ENCODE assay signal across 8 mouse cellular contexts in genomic region chr12:24758374-24758773, GRCm38 (mm10). TPM values are rescaled to one million over a fixed set of nuclear protein-coding genes. Genes with fewer than 3 reads are reported as not detected.
DNase-seq lines count a peak whose midpoint lies in the region; ATAC-seq and TF ChIP-seq lines count a peak whose summit lies in the region.

No protein-coding gene starts in this region.

- no peaks in the 10 kb centered on the region for H3K9me3 ChIP-seq in kidney, postnatal 0 days (replicated peaks; ENCODE audit: low read length)
- H3K9me3 ChIP-seq in forebrain, postnatal 0 days (ENCODE audit: low read length): no peaks in the 10 kb centered on the region
- H3K9me3 ChIP-seq in limb, embryonic 11.5 days (ENCODE audit: control insufficient read depth, low read length): no peaks in the 10 kb centered on the region

- DNase-seq in kidney, postnatal 0 days (ENCODE audit: low spot score): peak; percentile 19
- DNase-seq in kidney, adult 2 months: no peak
- DNase-seq in brain, embryonic 14.5 days (ENCODE audit: low read depth): peak; percentile 63
- DNase-seq in forebrain, postnatal 0 days: peak; percentile 39
- peak; percentile 43 for DNase-seq in limb, embryonic 11.5 days (ENCODE audit: low spot score)
- no peak for DNase-seq in ovary, postnatal 36 days (ENCODE audit: low spot score)

- H3K27ac ChIP-seq in kidney, postnatal 0 days: no peak overlapping the region
- H3K27ac ChIP-seq in kidney, adult 2 months (ENCODE audit: insufficient read depth, low read depth, low read length): no peak overlapping the region
- no peak overlapping the region for H3K27ac ChIP-seq in forebrain, postnatal 0 days (ENCODE audit: low read depth, low read length)
- H3K27ac ChIP-seq in limb, embryonic 11.5 days (replicated peaks; ENCODE audit: low read depth, low read length): no peak overlapping the region

- no peaks in the 10 kb centered on the region for H3K36me3 ChIP-seq in kidney, postnatal 0 days (ENCODE audit: insufficient read depth, low read length)
- no peaks in the 10 kb centered on the region for H3K36me3 ChIP-seq in kidney, adult 2 months (ENCODE audit: control insufficient read depth, insufficient read depth, low read length)
- H3K36me3 ChIP-seq in forebrain, postnatal 0 days (ENCODE audit: insufficient read depth): no peaks in the 10 kb centered on the region
- H3K36me3 ChIP-seq in limb, embryonic 11.5 days (ENCODE audit: control insufficient read depth, insufficient read depth, low read length): no peaks in the 10 kb centered on the region

- WGBS in kidney, postnatal 0 days: 17% methylated on average over 6 of the region's 6 CpGs
- 30% methylated on average over 6 of the region's 6 CpGs for WGBS in kidney, adult 2 months
- WGBS in forebrain, postnatal 0 days: 17% methylated on average over 6 of the region's 6 CpGs
- 10% methylated on average over 6 of the region's 6 CpGs for WGBS in limb, embryonic 11.5 days

- no peak overlapping the region for H3K4me2 ChIP-seq in kidney, postnatal 0 days (ENCODE audit: low read length)
- H3K4me2 ChIP-seq in forebrain, postnatal 0 days (ENCODE audit: low read depth): no peak overlapping the region
- no peak overlapping the region for H3K4me2 ChIP-seq in limb, embryonic 11.5 days (ENCODE audit: low read depth, severe bottlenecking)

- H3K27me3 ChIP-seq in kidney, postnatal 0 days (ENCODE audit: insufficient read depth, low read length): no peaks in the 10 kb centered on the region
- no peaks in the 10 kb centered on the region for H3K27me3 ChIP-seq in kidney, adult 2 months (replicated peaks; ENCODE audit: control insufficient read depth, insufficient read depth, low read length)
- no peaks in the 10 kb centered on the region for H3K27me3 ChIP-seq in forebrain, postnatal 0 days (ENCODE audit: insufficient read depth, low read length)
- no peaks in the 10 kb centered on the region for H3K27me3 ChIP-seq in limb, embryonic 11.5 days (ENCODE audit: control insufficient read depth, insufficient read depth, low read length)

- no peak for ATAC-seq in kidney, postnatal 0 days (replicated peaks; ENCODE audit: low FRiP score, low read depth)
- peak; percentile 85 for ATAC-seq in forebrain, postnatal 0 days
- ATAC-seq in limb, embryonic 11.5 days (ENCODE audit: insufficient number of reproducible peaks, low FRiP score, low TSS enrichment, low read depth): no peak
- peak; percentile 69 for ATAC-seq in monocyte, adult 5-6 weeks (replicated peaks; ENCODE audit: insufficient number of reproducible peaks, low FRiP score, low TSS enrichment, poor library complexity, severe bottlenecking)
- no peak for ATAC-seq in erythroblast, adult 5-6 weeks (replicated peaks; ENCODE audit: low FRiP score, poor library complexity, severe bottlenecking)

- no peak for TF ChIP-seq POLR2A in kidney, adult 2 months (IDR thresholded peaks at IDR 0.05; ENCODE audit: low read depth, low read length)
- TF ChIP-seq POLR2A in brain, embryonic 14.5 days (IDR thresholded peaks at IDR 0.05; ENCODE audit: borderline replicate concordance, extremely low read depth, insufficient read depth, insufficient read length, poor library complexity, severe bottlenecking): no peak

- H3K4me3 ChIP-seq in kidney, postnatal 0 days (replicated peaks; ENCODE audit: low read depth, low read length): no peak overlapping the region
- no peak overlapping the region for H3K4me3 ChIP-seq in kidney, adult 2 months (ENCODE audit: insufficient read depth, low read depth, low read length)
- no peak overlapping the region for H3K4me3 ChIP-seq in forebrain, postnatal 0 days (ENCODE audit: low read depth, low read length)
- no peak overlapping the region for H3K4me3 ChIP-seq in limb, embryonic 11.5 days (ENCODE audit: low read depth, low read length)

- TF ChIP-seq CTCF in kidney, postnatal 0 days (IDR thresholded peaks at IDR 0.05; ENCODE audit: low read depth): no peak
- no peak for TF ChIP-seq CTCF in kidney, adult 2 months (conservative IDR thresholded peaks at IDR 0.05; ENCODE audit: insufficient read depth, insufficient read length, low read depth, low read length)
- no peak for TF ChIP-seq CTCF in brain, embryonic 14.5 days (IDR thresholded peaks at IDR 0.05; ENCODE audit: borderline replicate concordance, extremely low read depth, insufficient read depth, insufficient read length)
- no peak for TF ChIP-seq CTCF in forebrain, postnatal 0 days (IDR thresholded peaks at IDR 0.05; ENCODE audit: low read depth)

- no peaks in the 10 kb centered on the region; the same call in 1 of the 2 replicates for H3K4me1 ChIP-seq in kidney, postnatal 0 days (replicated peaks; ENCODE audit: insufficient read depth, low read length)
- no peaks in the 10 kb centered on the region for H3K4me1 ChIP-seq in kidney, adult 2 months (ENCODE audit: control insufficient read depth, insufficient read depth, low read length)
- H3K4me1 ChIP-seq in forebrain, postnatal 0 days (ENCODE audit: insufficient read depth): no peaks in the 10 kb centered on the region
- no peaks in the 10 kb centered on the region for H3K4me1 ChIP-seq in limb, embryonic 11.5 days (ENCODE audit: control insufficient read depth, insufficient read depth, low read length)

- H3K9ac ChIP-seq in kidney, postnatal 0 days (ENCODE audit: low read depth, low read length): no peak overlapping the region
- no peak overlapping the region for H3K9ac ChIP-seq in forebrain, postnatal 0 days
- peak overlapping the region; percentile 3; the same call in 1 of the 2 replicates for H3K9ac ChIP-seq in limb, embryonic 11.5 days (ENCODE audit: low read length)

RNA-seq across cellular contexts. Expression of gene Rrm2, which starts 50.3 kb away (rescaled TPM):
- polyA plus RNA-seq in kidney, postnatal 0 days (2015; fragmentation: Nextera tagmentation; extraction: Ambion mirVana): 101 and 136 TPM in 2 replicates
- 1.3 and 1.6 TPM in 2 replicates for polyA plus RNA-seq in kidney, adult 2 months (2012; rRNA removed)
- polyA plus RNA-seq in brain, embryonic 14.5 days (2012; rRNA removed): 38.1 and 47.0 TPM in 2 replicates
- total RNA-seq in forebrain, postnatal 0 days (2014; rRNA removed): 18.2 and 19.2 TPM in 2 replicates
- polyA plus RNA-seq in forebrain, postnatal 0 days (2015; fragmentation: Nextera tagmentation; extraction: Ambion mirVana): 50.3 and 50.7 TPM in 2 replicates
- 439 and 485 TPM in 2 replicates for polyA plus RNA-seq in limb, embryonic 11.5 days (2014; fragmentation: Nextera tagmentation; extraction: Ambion mirVana)
- total RNA-seq in monocyte, adult 5-6 weeks (2017): 5.4 to 11.1 TPM (median 6.5 TPM) in 3 replicates
- total RNA-seq in erythroblast, adult 5-6 weeks (2015; ENCODE audit: low replicate concordance): 113 and 145 TPM in 2 replicates
- total RNA-seq in erythroblast, adult 5-6 weeks (2017; ENCODE audit: low replicate concordance): 150 and 198 TPM in 2 replicates

Comparison
In these comparisons a context has a peak if more than half of its experiments do, and no peak if none do; other contexts are left out.
1. DNase-seq: peak in kidney, postnatal 0 days (single experiment), brain, embryonic 14.5 days (single experiment), forebrain, postnatal 0 days (single experiment) and limb, embryonic 11.5 days (single experiment); none in kidney, adult 2 months (single experiment) and ovary, postnatal 36 days (single experiment).
2. RNA of gene Rrm2, which starts 50.3 kb away (polyA plus RNA-seq): 439 to 485 TPM in limb, embryonic 11.5 days, 101 to 136 TPM in kidney, postnatal 0 days, 50.3 to 50.7 TPM in forebrain, postnatal 0 days and 38.1 to 47.0 TPM in brain, embryonic 14.5 days; 1.3 to 1.6 TPM in kidney, adult 2 months; every median in the first group is over 10 times any median in the second.
3. ATAC-seq: peak in forebrain, postnatal 0 days (single experiment) and monocyte, adult 5-6 weeks (single experiment); none in kidney, postnatal 0 days (single experiment), limb, embryonic 11.5 days (single experiment) and erythroblast, adult 5-6 weeks (single experiment).